Mouse (Mus musculus) hindbrain, embryonic 12.5 days (tissue): ENCODE measurements around the gene Tfb2m. TPM values are rescaled to one million over a fixed set of nuclear protein-coding genes. Genes with fewer than 3 reads are reported as not detected.
A peak's percentile ranks its signal among the peaks of the same experiment; 100 is the strongest.

Source experiments
- ATAC-seq: fragments of 200-750 bp; cut with Nextera tagmentation; 2 replicates; pipeline ENCODE4 v1.8.0; 2017; ENCODE audit warnings: moderate TSS enrichment; ENCODE audit not compliant: low FRiP score
- H3K27ac ChIP-seq: fragments of 300-500 bp; sonication (generic); 2 replicates; pipeline ENCODE4 v1.5.1; 2016; ENCODE audit warnings: mild to moderate bottlenecking
- H3K27me3 ChIP-seq: fragments of 300-500 bp; sonication (generic); 2 replicates; pipeline ENCODE4 v1.6.1; 2016; ENCODE audit warnings: mild to moderate bottlenecking
- H3K36me3 ChIP-seq: fragments of 300-500 bp; sonication (generic); 2 replicates; pipeline ENCODE4 v1.6.1; 2016; ENCODE audit warnings: mild to moderate bottlenecking
- H3K4me1 ChIP-seq: fragments of 300-500 bp; sonication (generic); 2 replicates; pipeline ENCODE4 v1.6.1; 2016
- H3K4me2 ChIP-seq: fragments of 300-500 bp; sonication (generic); replicated peaks from 2 replicates; pipeline ENCODE4 v1.6.1; 2016; ENCODE audit warnings: mild to moderate bottlenecking
- H3K4me3 ChIP-seq: fragments of 300-500 bp; sonication (generic); 2 replicates; pipeline ENCODE4 v1.5.1; 2016; ENCODE audit warnings: mild to moderate bottlenecking
- H3K9ac ChIP-seq: fragments of 300-500 bp; sonication (generic); 2 replicates; pipeline ENCODE4 v1.6.1; 2016; ENCODE audit warnings: mild to moderate bottlenecking, moderate library complexity
- H3K9me3 ChIP-seq: fragments of 300-500 bp; sonication (generic); replicated peaks from 2 replicates; pipeline ENCODE4 v1.6.1; 2016; ENCODE audit warnings: mild to moderate bottlenecking
- WGBS: fragments of 180-500 bp; shearing (Covaris S2); methylation state at CpG from one replicate; pipeline ENCODE4 v1.1.7; 2016; 5-methylcytosine and 5-hydroxymethylcytosine counted together
- polyA plus RNA-seq: library from polyadenylated mRNA; unstranded; fragments of >200 nt; fragmentation: Nextera tagmentation; extraction: Ambion mirVana; gene quantifications from 2 replicates; pipeline ENCODE4 v1.2.1, GENCODE M21; 2016

The Tfb2m gene
- polyA plus RNA-seq, 1 experiment from 2014 or later = 30.0 TPM

GRCm38 (mm10) chr1:179553197-179553948 is 7.3 kb upstream of the Tfb2m start:
- Histone ChIP-seq H3K36me3 (no peaks in the 10 kb centered on the region), H3K4me3 (no peak overlapping the region), H3K27me3 (no peaks in the 10 kb centered on the region), H3K9me3 (no peaks in the 10 kb centered on the region), H3K4me1 (peaks cover 4% of the 10 kb centered on the region), H3K9ac (no peak overlapping the region), H3K27ac (no peak overlapping the region), H3K4me2 (no peak overlapping the region)
- ATAC-seq = no peak
- 76% methylated on average over 5 of the region's 5 CpGs for WGBS

- Histone ChIP-seq H3K9me3 (no peaks in the 10 kb centered on the region), H3K27ac (no peak overlapping the region), H3K27me3 (no peaks in the 10 kb centered on the region), H3K9ac (no peak overlapping the region), H3K4me3 (no peak overlapping the region), H3K36me3 (no peaks in the 10 kb centered on the region), H3K4me2 (no peak overlapping the region), H3K4me1 (peaks cover 10% of the 10 kb centered on the region)
- WGBS = 47% methylated on average over 7 of the region's 7 CpGs
- ATAC-seq = no peak
These were observed 6.7 kb upstream of the Tfb2m start for GRCm38 (mm10) chr1:179552751-179553150.

GRCm38 (mm10) chr1:179551921-179552320 is 5.9 kb upstream of the Tfb2m start:
- no peaks in the 10 kb centered on the region for H3K36me3 ChIP-seq
- ATAC-seq = no peak
- peaks cover 17% of the 10 kb centered on the region for H3K4me1 ChIP-seq
- no peaks in the 10 kb centered on the region for H3K27me3 ChIP-seq
- H3K9ac ChIP-seq = no peak overlapping the region
- no peak overlapping the region for H3K27ac ChIP-seq
- no peak overlapping the region for H3K4me2 ChIP-seq
- WGBS = 87% methylated on average over 4 of the region's 4 CpGs
- no peaks in the 10 kb centered on the region for H3K9me3 ChIP-seq
- H3K4me3 ChIP-seq = no peak overlapping the region

GRCm38 (mm10) chr1:179551336-179551735 is 5.3 kb upstream of the Tfb2m start:
- ATAC-seq = no peak
- no peaks in the 10 kb centered on the region for H3K27me3 ChIP-seq
- H3K4me3 ChIP-seq = no peak overlapping the region
- no peaks in the 10 kb centered on the region for H3K9me3 ChIP-seq
- no peak overlapping the region for H3K4me2 ChIP-seq
- H3K4me1 ChIP-seq = peaks cover 17% of the 10 kb centered on the region
- no peak overlapping the region for H3K27ac ChIP-seq
- WGBS = 88% methylated on average over 3 of the region's 3 CpGs
- H3K36me3 ChIP-seq = no peaks in the 10 kb centered on the region
- no peak overlapping the region for H3K9ac ChIP-seq

- Histone ChIP-seq H3K9ac (no peak overlapping the region), H3K36me3 (no peaks in the 10 kb centered on the region), H3K27ac (no peak overlapping the region), H3K4me3 (no peak overlapping the region), H3K4me1 (peaks cover 24% of the 10 kb centered on the region), H3K27me3 (no peaks in the 10 kb centered on the region), H3K4me2 (no peak overlapping the region), H3K9me3 (no peaks in the 10 kb centered on the region)
- 93% methylated on average over 5 of the region's 5 CpGs for WGBS
- ATAC-seq = no peak
These were observed 3.1 kb upstream of the Tfb2m start for GRCm38 (mm10) chr1:179548996-179549752.

GRCm38 (mm10) chr1:179548220-179548619 is 2.2 kb upstream of the Tfb2m start:
- Histone ChIP-seq H3K4me1 (peaks cover 22% of the 10 kb centered on the region), H3K4me2 (peak overlapping the region; percentile 90; the same call in 1 of the 2 replicates), H3K36me3 (no peaks in the 10 kb centered on the region), H3K27me3 (no peaks in the 10 kb centered on the region), H3K4me3 (no peak overlapping the region), H3K9me3 (no peaks in the 10 kb centered on the region), H3K27ac (no peak overlapping the region), H3K9ac (no peak overlapping the region)
- no peak for ATAC-seq
- WGBS = 51% methylated on average over 11 of the region's 11 CpGs

- H3K9ac ChIP-seq = peak overlapping the region; percentile 73
- ATAC-seq = no peak
- no peak overlapping the region for H3K27ac ChIP-seq
- H3K4me2 ChIP-seq = peak overlapping the region; percentile 90
- 20% methylated on average over 5 of the region's 5 CpGs for WGBS
- peaks cover 22% of the 10 kb centered on the region for H3K4me1 ChIP-seq
- no peaks in the 10 kb centered on the region for H3K9me3 ChIP-seq
- peak overlapping the region; percentile 78 for H3K4me3 ChIP-seq
- no peaks in the 10 kb centered on the region for H3K36me3 ChIP-seq
- H3K27me3 ChIP-seq = no peaks in the 10 kb centered on the region
These were observed 1.1 kb upstream of the Tfb2m start for GRCm38 (mm10) chr1:179547176-179547575.

- H3K27ac ChIP-seq = peak overlapping the region; percentile 98
- under 1% methylated on average over 44 of the region's 44 CpGs for WGBS
- no peaks in the 10 kb centered on the region for H3K9me3 ChIP-seq
- peaks cover 22% of the 10 kb centered on the region for H3K4me1 ChIP-seq
- H3K4me2 ChIP-seq = peak overlapping the region; percentile 90
- peak overlapping the region; percentile 73 for H3K9ac ChIP-seq
- H3K27me3 ChIP-seq = no peaks in the 10 kb centered on the region
- peak; percentile 85 for ATAC-seq
- H3K36me3 ChIP-seq = no peaks in the 10 kb centered on the region
- peak overlapping the region; percentile 78 for H3K4me3 ChIP-seq
These were observed 467 bp upstream of the Tfb2m start for GRCm38 (mm10) chr1:179546551-179546917.

GRCm38 (mm10) chr1:179541502-179541901 is 4.6 kb downstream of the Tfb2m start:
- Histone ChIP-seq H3K4me2 (no peak overlapping the region), H3K36me3 (peaks cover 18% of the 10 kb centered on the region), H3K4me3 (no peak overlapping the region), H3K9ac (no peak overlapping the region), H3K27ac (no peak overlapping the region), H3K9me3 (no peaks in the 10 kb centered on the region), H3K4me1 (peaks cover 8% of the 10 kb centered on the region), H3K27me3 (no peaks in the 10 kb centered on the region)
- ATAC-seq = no peak
- WGBS = 64% methylated on average over 3 of the region's 3 CpGs

GRCm38 (mm10) chr1:179539887-179540286 is 6.2 kb downstream of the Tfb2m start:
- Histone ChIP-seq H3K36me3 (peaks cover 18% of the 10 kb centered on the region), H3K9me3 (no peaks in the 10 kb centered on the region), H3K9ac (no peak overlapping the region), H3K4me2 (no peak overlapping the region), H3K4me1 (peaks cover 1% of the 10 kb centered on the region), H3K27me3 (no peaks in the 10 kb centered on the region), H3K27ac (no peak overlapping the region), H3K4me3 (no peak overlapping the region)
- WGBS = 92% methylated on average over 3 of the region's 3 CpGs
- no peak for ATAC-seq

- no peaks in the 10 kb centered on the region for H3K9me3 ChIP-seq
- H3K9ac ChIP-seq = no peak overlapping the region
- H3K4me3 ChIP-seq = no peak overlapping the region
- no peak overlapping the region for H3K4me2 ChIP-seq
- peaks cover 20% of the 10 kb centered on the region for H3K36me3 ChIP-seq
- H3K4me1 ChIP-seq = no peaks in the 10 kb centered on the region
- 96% methylated on average over 3 of the region's 3 CpGs for WGBS
- no peak overlapping the region for H3K27ac ChIP-seq
- ATAC-seq = no peak
- H3K27me3 ChIP-seq = no peaks in the 10 kb centered on the region
These were observed 7.0 kb downstream of the Tfb2m start for GRCm38 (mm10) chr1:179539054-179539453.

- Histone ChIP-seq H3K27ac (no peak overlapping the region), H3K27me3 (no peaks in the 10 kb centered on the region), H3K4me2 (no peak overlapping the region), H3K9ac (no peak overlapping the region), H3K4me1 (peaks cover 6% of the 10 kb centered on the region), H3K9me3 (no peaks in the 10 kb centered on the region), H3K36me3 (no peaks in the 10 kb centered on the region), H3K4me3 (no peak overlapping the region)
- ATAC-seq = no peak
- WGBS = 86% methylated on average over 3 of the region's 3 CpGs
These were observed 26.2 kb downstream of the Tfb2m start for GRCm38 (mm10) chr1:179519901-179520300.
